Mouse (Mus musculus): ENCODE data around the gene Speer4f2. TPM values are rescaled to one million over a fixed set of nuclear protein-coding genes. Genes with fewer than 3 reads are reported as not detected.

The Speer4f2 gene
- not detected in 2 replicates for polyA plus RNA-seq (2015; fragmentation: Nextera tagmentation; extraction: Ambion mirVana)

GRCm38 (mm10) chr5:17372880-17373279, at the start of gene Speer4f2:
Gene Speer4f2, plus strand, starts transcription at chr5:17373180.

Other genes with a start within 250 kb of the Speer4f2 start
- gene Speer4f1, start 102.9 kb downstream of the Speer4f2 start, polyA plus RNA-seq (2015; fragmentation: Nextera tagmentation; extraction: Ambion mirVana): not detected in 2 replicates
- gene Sema3c, start 201.1 kb downstream of the Speer4f2 start, polyA plus RNA-seq (2015; fragmentation: Nextera tagmentation; extraction: Ambion mirVana): 23.4 and 27.1 TPM in 2 replicates